Mouse (Mus musculus): ENCODE data around the gene Lcp2. TPM values are rescaled to one million over a fixed set of nuclear protein-coding genes. Genes with fewer than 3 reads are reported as not detected.

Lcp2 gene
- total and polyA plus RNA-seq, 3 experiments: 19.4 to 24.0 (median 20.1) TPM

DNA sequence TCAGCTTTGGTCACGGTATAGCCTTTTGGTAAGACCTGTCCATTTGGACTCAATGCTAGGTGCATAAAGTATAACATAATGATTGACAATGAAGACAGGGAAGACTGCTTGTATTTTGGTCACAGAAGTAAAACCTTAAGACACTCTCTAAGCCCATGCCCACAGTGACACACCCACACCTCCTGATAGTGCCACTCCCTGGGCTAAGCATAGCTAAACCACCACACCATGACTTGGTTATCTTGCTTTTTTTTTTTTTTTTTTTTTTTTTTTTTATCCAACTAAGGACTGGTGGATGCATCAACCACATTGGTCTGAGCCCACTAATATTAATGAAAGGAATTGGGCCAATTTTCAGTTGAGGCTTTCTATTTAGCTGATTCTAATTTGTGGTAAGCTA, 62.5 kb downstream of the Lcp2 start:
- dilution Hi-C loops (cut with MboI; ENCODE audit: extremely low pct_ligation_motif_present, extremely low pct_unique_long_range_greater_than_20kb, low sequenced_read_pairs) (no loop called here), in situ Hi-C loops (cut with MboI; ENCODE audit: low pct_ligation_motif_present, low pct_unique_long_range_greater_than_20kb, low sequenced_read_pairs) (no loop called here)
- Histone ChIP-seq H3K9me3 (replicated peaks; ENCODE audit: low read length) (no peaks in the 10 kb centered on the region), H3K4me3 (replicated peaks in 1 of 3; ENCODE audit: low read depth in 2 of 3, low read length in 2 of 3, poor library complexity in 1 of 3) (no peak overlapping the region), H3K27ac (ENCODE audit: insufficient read depth, low read depth) (no peak overlapping the region), H3K4me1 (ENCODE audit: control insufficient read depth in 1 of 2, insufficient read depth in 2 of 2) (0 out of 4 replicates have a peak, but pooled peaks cover 0 to 6% of the 10 kb centered on the region in 2 experiments), H3K36me3 (replicated peaks in 1 of 2; ENCODE audit: control insufficient read depth in 1 of 2, insufficient read depth in 1 of 2, low read length in 1 of 2) (no peaks in the 10 kb centered on the region), H3K79me2 (replicated peaks; ENCODE audit: control insufficient read depth, extremely low read depth, insufficient read depth, poor library complexity, severe bottlenecking) (no peaks in the 10 kb centered on the region), H3K4me2 (ENCODE audit: insufficient read depth, low read depth, poor library complexity, severe bottlenecking) (no peak overlapping the region), H3K9ac (ENCODE audit: insufficient read depth, low read depth) (no peak overlapping the region), H3K27me3 (replicated peaks) (no peaks in the 10 kb centered on the region)
- no peak for TF ChIP-seq ZNF384 (IDR thresholded peaks at IDR 0.05; ENCODE audit: low read depth, low read length)
- TF ChIP-seq MAFK (IDR thresholded peaks at IDR 0.05; ENCODE audit: insufficient replicate concordance, low read length): no peak
- no peak for TF ChIP-seq RAD21 (IDR thresholded peaks at IDR 0.05; ENCODE audit: low read depth, low read length)
- no peak for TF ChIP-seq MEF2A (IDR thresholded peaks at IDR 0.05; ENCODE audit: borderline replicate concordance, low read depth, low read length)
- no peak for TF ChIP-seq GABPA (IDR thresholded peaks at IDR 0.05; ENCODE audit: insufficient replicate concordance, low read depth, low read length)
- no peak for TF ChIP-seq SIN3A (IDR thresholded peaks at IDR 0.05; ENCODE audit: low read length)
- no peak for TF ChIP-seq HCFC1 (IDR thresholded peaks at IDR 0.05; ENCODE audit: low read depth, low read length)
- TF ChIP-seq EP300 (IDR thresholded peaks at IDR 0.05; ENCODE audit: low read length): no peak
- TF ChIP-seq CHD2 (IDR thresholded peaks at IDR 0.05; ENCODE audit: low read length): no peak
- TF ChIP-seq PAX5 (IDR thresholded peaks at IDR 0.05; ENCODE audit: low read length): no peak
- TF ChIP-seq SMC3 (IDR thresholded peaks at IDR 0.05; ENCODE audit: low read depth, low read length): no peak
- TF ChIP-seq CHD1 (IDR thresholded peaks at IDR 0.05; ENCODE audit: low read depth, low read length): no peak
- TF ChIP-seq BHLHE40 (IDR thresholded peaks at IDR 0.05; ENCODE audit: low read depth, low read length): no peak
- DNase-seq (ENCODE audit: extremely low read depth): no peak

DNA sequence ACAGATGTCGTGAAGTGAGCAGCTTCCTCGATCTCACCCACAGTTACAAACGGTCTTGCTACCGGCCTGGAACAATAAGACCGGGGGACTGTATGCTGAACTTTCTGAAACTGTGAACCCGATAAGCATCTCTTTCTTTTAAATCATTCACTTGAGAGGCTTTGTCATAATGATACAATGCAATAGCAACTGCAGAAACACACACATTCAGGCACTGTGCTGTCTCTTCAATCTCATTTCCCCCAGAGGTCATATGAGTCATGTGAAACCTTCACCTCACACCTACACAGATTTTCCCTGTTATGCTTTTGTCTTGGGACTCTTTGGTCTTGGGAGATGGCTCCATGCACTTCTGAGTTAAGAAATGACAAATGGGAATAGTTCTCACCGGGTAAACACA, 65.2 kb downstream of the Lcp2 start:
- dilution Hi-C loops (cut with MboI; ENCODE audit: extremely low pct_ligation_motif_present, extremely low pct_unique_long_range_greater_than_20kb, low sequenced_read_pairs) (no loop called here), in situ Hi-C loops (cut with MboI; ENCODE audit: low pct_ligation_motif_present, low pct_unique_long_range_greater_than_20kb, low sequenced_read_pairs) (no loop called here)
- DNase-seq (ENCODE audit: extremely low read depth): peak; percentile 6
- H3K4me1 ChIP-seq (ENCODE audit: control insufficient read depth in 1 of 2, insufficient read depth in 2 of 2): peaks cover 0 to 10% of the 10 kb centered on the region in 2 experiments; a peak in 2 of 4 replicates
- H3K79me2 ChIP-seq (replicated peaks; ENCODE audit: control insufficient read depth, extremely low read depth, insufficient read depth, poor library complexity, severe bottlenecking): no peaks in the 10 kb centered on the region
- H3K4me3 ChIP-seq (replicated peaks in 1 of 3; ENCODE audit: low read depth in 2 of 3, low read length in 2 of 3, poor library complexity in 1 of 3): no peak overlapping the region
- no peaks in the 10 kb centered on the region for H3K36me3 ChIP-seq (replicated peaks in 1 of 2; ENCODE audit: control insufficient read depth in 1 of 2, insufficient read depth in 1 of 2, low read length in 1 of 2)
- H3K27ac ChIP-seq (ENCODE audit: insufficient read depth, low read depth): no peak overlapping the region
- H3K4me2 ChIP-seq (ENCODE audit: insufficient read depth, low read depth, poor library complexity, severe bottlenecking): no peak overlapping the region
- H3K27me3 ChIP-seq (replicated peaks): no peaks in the 10 kb centered on the region
- no peaks in the 10 kb centered on the region for H3K9me3 ChIP-seq (replicated peaks; ENCODE audit: low read length)
- no peak for TF ChIP-seq HCFC1 (IDR thresholded peaks at IDR 0.05; ENCODE audit: low read depth, low read length)
- no peak for TF ChIP-seq JUN (IDR thresholded peaks at IDR 0.05; ENCODE audit: insufficient read depth, low read depth, low read length)
- TF ChIP-seq EP300 (IDR thresholded peaks at IDR 0.05; ENCODE audit: low read length): 0 out of 2 replicates have a peak, but pooled peaks have one; percentile 18
- H3K9ac ChIP-seq (ENCODE audit: insufficient read depth, low read depth): no peak overlapping the region
